Mouse (Mus musculus): ENCODE data around the gene Med27.

Gene Med27

GRCm38 (mm10) chr2:29571921-29572700, 225.5 kb downstream of the Med27 start:
- DNase-seq, result no peak

DNA sequence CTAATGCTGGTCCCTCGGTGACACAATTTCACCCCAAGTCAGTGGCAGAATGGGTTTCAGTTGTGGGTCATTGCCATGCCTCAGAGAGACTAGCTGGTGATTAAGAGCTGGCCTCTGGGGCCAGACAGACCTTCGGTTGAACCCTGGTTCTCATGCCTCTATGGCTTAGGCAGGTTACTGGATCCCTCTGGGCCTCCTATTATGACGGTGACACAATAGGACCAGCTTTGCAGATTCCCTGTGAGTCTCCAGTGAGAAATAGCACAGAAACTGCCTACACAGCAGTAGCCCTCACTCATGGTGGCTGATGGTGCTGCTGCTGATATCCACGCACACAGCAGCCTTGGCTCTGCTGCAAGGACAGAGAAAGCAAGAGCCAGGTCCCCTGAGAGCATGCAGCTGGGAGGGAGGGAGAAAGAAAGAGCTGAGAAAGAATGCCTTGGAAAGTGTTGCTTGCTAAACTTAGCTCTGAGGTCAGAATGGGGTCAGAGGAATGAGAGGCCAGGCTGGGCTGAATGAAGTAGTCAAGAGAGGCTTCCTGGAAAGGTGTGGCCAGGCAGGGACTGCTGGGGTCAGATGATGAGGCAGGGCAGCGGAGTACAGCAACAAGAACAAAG, 226.3 kb downstream of the Med27 start:
- DNase-seq, result no peak

- DNase-seq, result no peak
Measured at GRCm38 (mm10) chr2:29573591-29573990, 227.0 kb downstream of the Med27 start.

DNA sequence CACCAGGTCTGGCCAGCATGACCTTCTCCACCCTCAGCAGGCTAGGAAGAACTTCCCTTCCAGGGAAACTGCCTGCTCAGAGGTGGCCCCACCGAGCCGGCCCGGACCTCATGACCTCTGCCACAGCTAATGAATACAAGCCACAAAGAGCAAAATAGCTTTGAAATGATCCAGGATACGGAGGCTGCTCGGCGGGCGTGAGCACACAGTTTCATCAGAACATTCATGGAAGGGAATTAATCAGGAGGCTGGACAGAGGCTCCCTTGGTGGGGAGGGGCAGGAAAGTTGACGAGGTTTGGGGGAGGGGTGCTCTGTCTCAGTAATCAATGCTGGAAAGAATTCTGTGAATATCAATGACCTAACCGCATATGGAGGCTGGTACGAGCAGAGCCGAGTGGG, 227.6 kb downstream of the Med27 start:
- DNase-seq, result no peak
